Mouse (Mus musculus) spleen, adult 2 months (tissue): ENCODE data around the gene Mrpl34. TPM values are rescaled to one million over a fixed set of nuclear protein-coding genes. Genes with fewer than 3 reads are reported as not detected.
A peak's percentile ranks its signal among the peaks of the same experiment; 100 is the strongest.

ENCODE experiments used
- DNase-seq, 2 experiments: peaks; one replicate each; pipeline versions ENCODE4 v3.0.0 to v3.0.0-alpha.2; 2012 to 2021; ENCODE audit warnings: low spot score in 2 of 2, low read depth in 1 of 2
- H3K27ac ChIP-seq: fragments of 200-500 bp; 2 replicates; pipeline ENCODE4 v1.5.1; 2012; ENCODE audit warnings: low read length, inconsistent platforms; ENCODE audit not compliant: insufficient read depth
- H3K27me3 ChIP-seq: fragments of 200-500 bp; 2 replicates; pipeline ENCODE4 v1.6.1; 2012; ENCODE audit warnings: mild to moderate bottlenecking, moderate library complexity, low read length, inconsistent platforms; ENCODE audit not compliant: control insufficient read depth, insufficient read depth
- H3K36me3 ChIP-seq: fragments of 200-500 bp; 2 replicates; pipeline ENCODE4 v1.6.1; 2012; ENCODE audit warnings: mild to moderate bottlenecking, low read length, inconsistent platforms; ENCODE audit not compliant: control insufficient read depth, insufficient read depth
- H3K4me1 ChIP-seq: fragments of 200-500 bp; 2 replicates; pipeline ENCODE4 v1.6.1; 2011; ENCODE audit warnings: inconsistent platforms; ENCODE audit not compliant: control insufficient read depth, insufficient read depth, insufficient read length
- H3K4me3 ChIP-seq: fragments of 200-500 bp; 2 replicates; pipeline ENCODE4 v1.5.1; 2011; ENCODE audit warnings: mild to moderate bottlenecking, inconsistent platforms; ENCODE audit not compliant: insufficient read depth, insufficient read length; ENCODE audit errors: extremely low read depth
- CTCF ChIP-seq: fragments of 200-500 bp; IDR thresholded peaks from 2 replicates; pipeline ENCODE4 v1.5.1; 2011; ENCODE audit warnings: mild to moderate bottlenecking, inconsistent platforms; ENCODE audit not compliant: insufficient read depth, insufficient read length, insufficient replicate concordance; ENCODE audit errors: extremely low read depth
- POLR2A ChIP-seq: fragments of 200-500 bp; IDR thresholded peaks from 2 replicates; pipeline ENCODE4 v1.6.1; 2011; ENCODE audit warnings: low read depth, low read length, inconsistent platforms
- WGBS: fragments of 180-500 bp; shearing (Covaris S2); methylation state at CpG from one replicate; pipeline ENCODE4 v1.1.7; 2018; 5-methylcytosine and 5-hydroxymethylcytosine counted together
- polyA plus RNA-seq: library from polyadenylated mRNA; depleted of rRNA; stranded (reverse); fragments of >200 nt; gene quantifications from 2 replicates; pipeline ENCODE4 v1.2.3, GENCODE M21; 2012

The Mrpl34 gene
- polyA plus RNA-seq, 1 experiment: 46.4 TPM

- peaks cover 7% of the 10 kb centered on the region for H3K36me3 ChIP-seq
- WGBS: 71% methylated on average over 4 of the region's 4 CpGs
- no peaks in the 10 kb centered on the region for H3K27me3 ChIP-seq
- TF ChIP-seq CTCF (no peak), POLR2A (no peak)
- H3K27ac ChIP-seq: peak overlapping the region; percentile 59
- peak overlapping the region; percentile 15; the same call in 1 of the 2 replicates for H3K4me3 ChIP-seq
- H3K4me1 ChIP-seq: peaks cover 21% of the 10 kb centered on the region
- no peak for DNase-seq
These were observed 2.6 kb upstream of the Mrpl34 start for GRCm38 (mm10) chr8:71462191-71462590.

GRCm38 (mm10) chr8:71462786-71463185, 2.0 kb upstream of the Mrpl34 start:
- Histone ChIP-seq H3K4me1 (peaks cover 21% of the 10 kb centered on the region), H3K27ac (peak overlapping the region; percentile 76), H3K27me3 (no peaks in the 10 kb centered on the region), H3K36me3 (peaks cover 4% of the 10 kb centered on the region), H3K4me3 (peak overlapping the region; percentile 72)
- TF ChIP-seq CTCF (no peak), POLR2A (no peak)
- WGBS: 3% methylated on average over 16 of the region's 16 CpGs
- DNase-seq: peak; percentile 58 to 77

- H3K4me1 ChIP-seq: peaks cover 21% of the 10 kb centered on the region
- 0 out of 2 replicates have a peak, but pooled peaks have one; percentile 10 for TF ChIP-seq POLR2A
- no peak for TF ChIP-seq CTCF
- WGBS: 2% methylated on average over 55 of the region's 55 CpGs
- peak within 1 kb of the TSS; percentile 72 for H3K4me3 ChIP-seq
- no peaks in the 10 kb centered on the region for H3K27me3 ChIP-seq
- peaks cover 3% of the 10 kb centered on the region for H3K36me3 ChIP-seq
- peak within 1 kb of the TSS; percentile 76 for H3K27ac ChIP-seq
- peak; percentile 79 to 97 for DNase-seq
These were observed 1.3 kb upstream of the Mrpl34 start, which contains the start of gene Abhd8 for GRCm38 (mm10) chr8:71463188-71464033. TSS of gene Abhd8 (minus strand) at chr8:71463655.

GRCm38 (mm10) chr8:71465733-71466132, 974 bp downstream of the Mrpl34 start:
- TF ChIP-seq POLR2A (no peak), CTCF (no peak)
- Histone ChIP-seq H3K36me3 (peaks cover 3% of the 10 kb centered on the region; the same call in 1 of the 2 replicates), H3K27ac (no peak overlapping the region), H3K4me1 (peaks cover 30% of the 10 kb centered on the region), H3K27me3 (no peaks in the 10 kb centered on the region), H3K4me3 (no peak overlapping the region)
- 89% methylated on average over 8 of the region's 8 CpGs for WGBS
- no peak for DNase-seq

GRCm38 (mm10) chr8:71466198-71466597, 1.4 kb downstream of the Mrpl34 start:
- WGBS: 94% methylated on average over 5 of the region's 5 CpGs
- H3K4me3 ChIP-seq: no peak overlapping the region
- peaks cover 30% of the 10 kb centered on the region for H3K4me1 ChIP-seq

GRCm38 (mm10) chr8:71467201-71467600, 2.4 kb downstream of the Mrpl34 start:
- WGBS: 92% methylated on average over 2 of the region's 2 CpGs
- DNase-seq: no peak
- Histone ChIP-seq H3K4me1 (peaks cover 23% of the 10 kb centered on the region), H3K27me3 (no peaks in the 10 kb centered on the region), H3K4me3 (no peak overlapping the region), H3K36me3 (peaks cover 3% of the 10 kb centered on the region), H3K27ac (no peak overlapping the region)
- TF ChIP-seq CTCF (no peak), POLR2A (no peak)

More at GRCm38 (mm10) chr8:71466198-71466597, 1.4 kb downstream of the Mrpl34 start:
- no peaks in the 10 kb centered on the region for H3K27me3 ChIP-seq
- no peak for TF ChIP-seq CTCF
- no peak for TF ChIP-seq POLR2A
- H3K27ac ChIP-seq: no peak overlapping the region
- peaks cover 3% of the 10 kb centered on the region; the same call in 1 of the 2 replicates for H3K36me3 ChIP-seq
- DNase-seq: no peak

GRCm38 (mm10) chr8:71468001-71468400, 3.2 kb downstream of the Mrpl34 start:
- TF ChIP-seq CTCF (no peak), POLR2A (no peak)
- H3K27me3 ChIP-seq: no peaks in the 10 kb centered on the region
- WGBS: 91% methylated on average over 1 of the region's 1 CpGs
- no peak for DNase-seq
- no peak overlapping the region for H3K4me3 ChIP-seq
- H3K36me3 ChIP-seq: peaks cover 10% of the 10 kb centered on the region
- H3K4me1 ChIP-seq: peaks cover 20% of the 10 kb centered on the region
- H3K27ac ChIP-seq: no peak overlapping the region
